Mouse (Mus musculus) ES-E14 (cell line): ENCODE results near the gene Pom121l12.

Experiments used
- CHD2 ChIP-seq: IDR thresholded peaks from 2 replicates; pipeline ENCODE4 v1.6.1; 2014; ENCODE audit warnings: mild to moderate bottlenecking, low read depth, low read length, inconsistent platforms
- HCFC1 ChIP-seq: IDR thresholded peaks from 2 replicates; pipeline ENCODE4 v1.6.1; 2012; ENCODE audit warnings: low read length, inconsistent platforms, borderline replicate concordance; ENCODE audit not compliant: insufficient read depth
- MAFK ChIP-seq: IDR thresholded peaks from 2 replicates; pipeline ENCODE4 v1.6.1; 2014; ENCODE audit warnings: mild to moderate bottlenecking, low read depth, low read length, inconsistent platforms; ENCODE audit not compliant: insufficient read depth
- ZC3H11A ChIP-seq: IDR thresholded peaks from 2 replicates; pipeline ENCODE4 v1.6.1; 2012; ENCODE audit warnings: low read depth, mild to moderate bottlenecking, inconsistent platforms, low read length, borderline replicate concordance
- ZNF384 ChIP-seq: IDR thresholded peaks from 2 replicates; pipeline ENCODE4 v1.6.1; 2012; ENCODE audit warnings: low read depth, low read length, inconsistent platforms

- no peak for TF ChIP-seq ZC3H11A
- TF ChIP-seq MAFK, result no peak
- TF ChIP-seq CHD2, result no peak
- no peak for TF ChIP-seq HCFC1
- TF ChIP-seq ZNF384, result no peak
Measured at GRCm38 (mm10) chr11:14611859-14612258, 12.8 kb downstream of the Pom121l12 start.
